Mouse (Mus musculus) T-helper 2 cell (primary cell): ENCODE measurements around the gene Dock7.
"Not testable (repeated sequence)": the region's sequence is repeated elsewhere in the genome, so short reads cannot be mapped to it uniquely, and the experiment has no call there.

Source experiments
- in situ Hi-C: fragments of 300-600 bp; cut with MboI, MseI; formaldehyde crosslinking; loops from one replicate; pipeline ENCODE4 v1.15.1; 2025; ENCODE audit warnings: high pct_unique_total_duplicates

The Dock7 gene

GRCm38 (mm10) chr4:99006319-99006718 lies 114.4 kb downstream of the Dock7 start:
- in situ Hi-C loops, result no loop called here

GRCm38 (mm10) chr4:99005574-99005973 lies 115.1 kb downstream of the Dock7 start:
- in situ Hi-C loops, result no loop called here

GRCm38 (mm10) chr4:98993491-98993890 lies 127.2 kb downstream of the Dock7 start:
- in situ Hi-C loops, result no loop called here

- in situ Hi-C loops, result no loop called here
These were observed 136.0 kb downstream of the Dock7 start for GRCm38 (mm10) chr4:98984701-98985100.

GRCm38 (mm10) chr4:98979976-98980375 lies 140.7 kb downstream of the Dock7 start:
- in situ Hi-C loops, result not testable (repeated sequence)

- in situ Hi-C loops, result no loop called here
These were observed 142.0 kb downstream of the Dock7 start for GRCm38 (mm10) chr4:98978693-98979092.

- in situ Hi-C loops, result not testable (repeated sequence)
These were observed 142.4 kb downstream of the Dock7 start for GRCm38 (mm10) chr4:98978288-98978687.

GRCm38 (mm10) chr4:98975741-98976140 lies 145.0 kb downstream of the Dock7 start:
- in situ Hi-C loops, result no loop called here

GRCm38 (mm10) chr4:98969946-98970345 lies 150.8 kb downstream of the Dock7 start:
- in situ Hi-C loops, result no loop called here

- in situ Hi-C loops, result no loop called here
These were observed 160.5 kb downstream of the Dock7 start for GRCm38 (mm10) chr4:98960243-98960642.

GRCm38 (mm10) chr4:98955986-98956385 lies 164.7 kb downstream of the Dock7 start:
- in situ Hi-C loops, result no loop called here

- in situ Hi-C loops, result no loop called here
These were observed 170.2 kb downstream of the Dock7 start for GRCm38 (mm10) chr4:98950563-98950962.

GRCm38 (mm10) chr4:98938210-98938609 lies 182.5 kb downstream of the Dock7 start:
- in situ Hi-C loops, result loop anchor here (5.0 to 25.0 kb wide), 2 partner anchors 244 to 774 kb away; partner anchors contain the start of gene Alg6

- in situ Hi-C loops, result loop anchor here (5.0 to 25.0 kb wide), 2 partner anchors 246 to 776 kb away; partner anchors contain the start of gene Alg6
These were observed 184.7 kb downstream of the Dock7 start for GRCm38 (mm10) chr4:98936036-98936435.

GRCm38 (mm10) chr4:98925250-98925781 lies 195.4 kb downstream of the Dock7 start:
- in situ Hi-C loops, result loop anchor here (25.0 kb wide), 1 partner anchor 787 kb away; the partner anchor contains the start of gene Alg6

GRCm38 (mm10) chr4:98924906-98925178 lies 195.9 kb downstream of the Dock7 start:
- in situ Hi-C loops, result loop anchor here (25.0 kb wide), 2 partner anchors 787 to 1012 kb away; partner anchors contain the start of genes Alg6, Itgb3bp and Pgm1

GRCm38 (mm10) chr4:98924071-98924905 lies 196.4 kb downstream of the Dock7 start:
- in situ Hi-C loops, result loop anchor here (25.0 kb wide), 1 partner anchor 1013 kb away; the partner anchor contains the start of genes Itgb3bp and Pgm1

- in situ Hi-C loops, result loop anchor here (25.0 kb wide), 1 partner anchor 1014 kb away; the partner anchor contains the start of genes Itgb3bp and Pgm1
These were observed 197.1 kb downstream of the Dock7 start, which contains the start of gene Usp1 for GRCm38 (mm10) chr4:98923568-98924070. Usp1 (plus strand) TSS chr4:98923810.

- in situ Hi-C loops, result loop anchor here (25.0 kb wide), 1 partner anchor 1014 kb away; the partner anchor contains the start of genes Itgb3bp and Pgm1
These were observed 197.8 kb downstream of the Dock7 start for GRCm38 (mm10) chr4:98922643-98923567.

- in situ Hi-C loops, result loop anchor here (25.0 kb wide), 1 partner anchor 1015 kb away; the partner anchor contains the start of genes Itgb3bp and Pgm1
These were observed 198.6 kb downstream of the Dock7 start for GRCm38 (mm10) chr4:98922061-98922642.

GRCm38 (mm10) chr4:98920896-98921295 lies 199.8 kb downstream of the Dock7 start:
- in situ Hi-C loops, result loop anchor here (25.0 kb wide), 1 partner anchor 1016 kb away; the partner anchor contains the start of genes Itgb3bp and Pgm1
